Mouse (Mus musculus): Measurements from ENCODE around the gene Iqgap2.

GRCm38 (mm10) chr13:95599833-95600359, 291.8 kb downstream of the Iqgap2 start:
- TF ChIP-seq POLR2A (IDR thresholded peaks at IDR 0.05; ENCODE audit: borderline replicate concordance, low read depth, low read length): no peak
- TF ChIP-seq CTCF (IDR thresholded peaks at IDR 0.05; ENCODE audit: low read depth, low read length): no peak
